Mouse (Mus musculus) CH12.LX (cell line): ENCODE measurements around the gene Napb. TPM values are rescaled to one million over a fixed set of nuclear protein-coding genes. Genes with fewer than 3 reads are reported as not detected.

ENCODE experiments used
- DNase-seq: peaks from one replicate; pipeline ENCODE4 v3.0.0-alpha.2; 2013; ENCODE audit errors: extremely low read depth
- H3K27ac ChIP-seq: 2 replicates; pipeline ENCODE4 v1.5.1; 2012; ENCODE audit warnings: low read depth, mild to moderate bottlenecking, control low read depth, moderate library complexity; ENCODE audit not compliant: insufficient read depth
- H3K27me3 ChIP-seq: replicated peaks from 2 replicates; pipeline ENCODE3; 2012; ENCODE audit warnings: inconsistent platforms
- H3K36me3 ChIP-seq, 2 experiments: replicated peaks in 1 of 2; 2 replicates each; pipeline versions ENCODE3 to v1.6.1; 2012; ENCODE audit warnings: inconsistent platforms in 1 of 2, low read length in 1 of 2, mild to moderate bottlenecking in 1 of 2, mixed read lengths in 1 of 2, moderate library complexity in 1 of 2; ENCODE audit not compliant: control insufficient read depth in 1 of 2, insufficient read depth in 1 of 2
- H3K4me1 ChIP-seq, 2 experiments: 2 replicates each; pipeline ENCODE4 v1.6.1; 2012; ENCODE audit warnings: inconsistent platforms in 1 of 2, moderate library complexity in 1 of 2; ENCODE audit not compliant: insufficient read depth in 2 of 2, control insufficient read depth in 1 of 2
- H3K4me2 ChIP-seq: 2 replicates; pipeline ENCODE4 v1.6.1; 2012; ENCODE audit warnings: low read depth, mild to moderate bottlenecking, control low read depth; ENCODE audit not compliant: poor library complexity, insufficient read depth, severe bottlenecking
- H3K4me3 ChIP-seq, 3 experiments: fragments of 150-350 bp in 1 of 3; sonication (generic) in 1 of 3; replicated peaks in 1 of 3; 2 replicates each; pipeline versions ENCODE3 to v1.5.1; 2011 to 2012; ENCODE audit warnings: low read depth in 2 of 3, low read length in 2 of 3, mild to moderate bottlenecking in 2 of 3, moderate library complexity in 2 of 3, control low read depth in 1 of 3, improper control_type of control experiment in 1 of 3, inconsistent platforms in 1 of 3, mixed read lengths in 1 of 3; ENCODE audit not compliant: poor library complexity in 1 of 3
- H3K79me2 ChIP-seq: replicated peaks from 2 replicates; pipeline ENCODE4 v1.6.1; 2012; ENCODE audit warnings: mild to moderate bottlenecking, moderate library complexity; ENCODE audit not compliant: control insufficient read depth, poor library complexity, insufficient read depth, severe bottlenecking; ENCODE audit errors: extremely low read depth
- H3K9ac ChIP-seq: 2 replicates; pipeline ENCODE4 v1.6.1; 2012; ENCODE audit warnings: low read depth, mild to moderate bottlenecking, control low read depth, moderate library complexity; ENCODE audit not compliant: insufficient read depth
- H3K9me3 ChIP-seq: replicated peaks from 2 replicates; pipeline ENCODE3; 2012; ENCODE audit warnings: low read length, inconsistent platforms, mixed read lengths
- BHLHE40 ChIP-seq: IDR thresholded peaks from 2 replicates; pipeline ENCODE4 v1.6.1; 2011; ENCODE audit warnings: mild to moderate bottlenecking, low read depth, low read length, improper control_type of control experiment
- CHD1 ChIP-seq: IDR thresholded peaks from 2 replicates; pipeline ENCODE4 v1.6.1; 2012; ENCODE audit warnings: low read depth, low read length, improper control_type of control experiment, inconsistent platforms
- CTCF ChIP-seq, 2 experiments: IDR thresholded peaks in 1 of 2; conservative IDR thresholded peaks in 1 of 2; 2 replicates each; pipeline ENCODE4 v1.5.1; 2011 to 2012; ENCODE audit warnings: low read depth in 2 of 2, low read length in 2 of 2, improper control_type of control experiment in 1 of 2, inconsistent platforms in 1 of 2, mild to moderate bottlenecking in 1 of 2, moderate library complexity in 1 of 2
- E2F4 ChIP-seq: IDR thresholded peaks from 2 replicates; pipeline ENCODE4 v1.6.1; 2011; ENCODE audit warnings: low read depth, low read length, improper control_type of control experiment; ENCODE audit not compliant: insufficient replicate concordance
- ELF1 ChIP-seq: IDR thresholded peaks from 2 replicates; pipeline ENCODE4 v1.6.1; 2014; ENCODE audit warnings: low read depth, mild to moderate bottlenecking, inconsistent platforms, low read length, improper control_type of control experiment
- HCFC1 ChIP-seq: IDR thresholded peaks from 2 replicates; pipeline ENCODE4 v1.6.1; 2012; ENCODE audit warnings: low read depth, mild to moderate bottlenecking, inconsistent platforms, low read length, improper control_type of control experiment
- JUND ChIP-seq: conservative IDR thresholded peaks from 2 replicates; pipeline ENCODE4 v1.6.1; 2011; ENCODE audit warnings: low read depth, low read length, improper control_type of control experiment
- KAT2A ChIP-seq: IDR thresholded peaks from 2 replicates; pipeline ENCODE4 v1.6.1; 2012; ENCODE audit warnings: low read length, improper control_type of control experiment, inconsistent platforms; ENCODE audit not compliant: insufficient replicate concordance
- MAFK ChIP-seq: IDR thresholded peaks from 2 replicates; pipeline ENCODE4 v1.6.1; 2011; ENCODE audit warnings: low read length, improper control_type of control experiment; ENCODE audit not compliant: insufficient replicate concordance
- MEF2A ChIP-seq: IDR thresholded peaks from 2 replicates; pipeline ENCODE4 v1.6.1; 2014; ENCODE audit warnings: low read depth, mild to moderate bottlenecking, inconsistent platforms, low read length, improper control_type of control experiment, borderline replicate concordance
- NELFE ChIP-seq: IDR thresholded peaks from 2 replicates; pipeline ENCODE4 v1.6.1; 2011; ENCODE audit warnings: low read depth, low read length, improper control_type of control experiment
- NRF1 ChIP-seq: IDR thresholded peaks from 2 replicates; pipeline ENCODE4 v1.6.1; 2014; ENCODE audit warnings: low read depth, mild to moderate bottlenecking, inconsistent platforms, low read length, improper control_type of control experiment, moderate library complexity
- RAD21 ChIP-seq: IDR thresholded peaks from 2 replicates; pipeline ENCODE4 v1.6.1; 2011; ENCODE audit warnings: low read depth, mild to moderate bottlenecking, low read length, improper control_type of control experiment, moderate library complexity
- RCOR1 ChIP-seq: conservative IDR thresholded peaks from 2 replicates; pipeline ENCODE4 v1.6.1; 2012; ENCODE audit warnings: low read depth, mild to moderate bottlenecking, inconsistent platforms, low read length, improper control_type of control experiment
- SMC3 ChIP-seq: IDR thresholded peaks from 2 replicates; pipeline ENCODE4 v1.6.1; 2011; ENCODE audit warnings: low read depth, low read length, improper control_type of control experiment
- TBP ChIP-seq: conservative IDR thresholded peaks from 2 replicates; pipeline ENCODE4 v1.6.1; 2011; ENCODE audit warnings: low read depth, low read length, improper control_type of control experiment
- ZC3H11A ChIP-seq: IDR thresholded peaks from 2 replicates; pipeline ENCODE4 v1.6.1; 2012; ENCODE audit warnings: low read depth, mild to moderate bottlenecking, inconsistent platforms, low read length, improper control_type of control experiment
- ZMIZ1 ChIP-seq: IDR thresholded peaks from 2 replicates; pipeline ENCODE4 v1.6.1; 2012; ENCODE audit warnings: low read depth, mild to moderate bottlenecking, inconsistent platforms, low read length, improper control_type of control experiment
- dilution Hi-C: fragments of 300-500 bp; cut with MboI; formaldehyde crosslinking; loops from 2 replicates; pipeline ENCODE4 v1.14.3; 2020; ENCODE audit warnings: low sequenced_read_pairs; ENCODE audit not compliant: extremely low pct_unique_long_range_greater_than_20kb, extremely low pct_ligation_motif_present
- in situ Hi-C: fragments of 300-500 bp; cut with MboI; formaldehyde crosslinking; loops from 3 replicates; pipeline ENCODE4 v1.14.3; 2019; ENCODE audit warnings: low sequenced_read_pairs, low pct_ligation_motif_present, low pct_unique_long_range_greater_than_20kb, mixed read lengths
- polyA plus RNA-seq: library from polyadenylated mRNA; unstranded; fragments of >175 nt; gene quantifications from 2 replicates; pipeline ENCODE4 v1.2.1, GENCODE M21; 2012; ENCODE audit warnings: low read depth; ENCODE audit not compliant: insufficient read length
- total RNA-seq, 2 experiments: library from RNA; depleted of rRNA; stranded (reverse); fragments of 300-350 nt in 1 of 2; fragments of >200 nt in 1 of 2; gene quantifications; 2 replicates each; pipeline ENCODE4 v1.2.3; 2012 to 2014

Napb gene
- total and polyA plus RNA-seq, 3 experiments = 0.98 to 2.6 (median 1.6) TPM

- dilution Hi-C loops (no loop called here), in situ Hi-C loops (loop anchor here (25.0 kb wide), 1 partner anchor 268 kb away; the partner anchor contains the start of gene Sstr4)
- H3K79me2 ChIP-seq = no peaks in the 10 kb centered on the region
- H3K36me3 ChIP-seq = no peaks in the 10 kb centered on the region
- no peaks in the 10 kb centered on the region for H3K9me3 ChIP-seq
- H3K9ac ChIP-seq = no peak overlapping the region
- TF ChIP-seq SMC3 (peak; percentile 87), MAFK (peak; percentile 99), JUND (0 out of 2 replicates have a peak, but pooled peaks have one; percentile 17), ZC3H11A (peak; percentile 30; the same call in 1 of the 2 replicates), NRF1 (no peak), CTCF (conservative IDR thresholded peaks at IDR 0.05 in 1 of 2, IDR thresholded peaks at IDR 0.05 in 1 of 2; ENCODE audit: low read depth in 2 of 2, low read length in 2 of 2) (peak in 1 of 2 experiments; percentile 90; a peak in 3 of 4 replicates), NELFE (no peak), RAD21 (peak; percentile 91)
- H3K4me1 ChIP-seq = peaks cover 0 to 6% of the 10 kb centered on the region in 2 experiments; a peak in 2 of 4 replicates
- H3K4me3 ChIP-seq = no peak overlapping the region
- H3K27me3 ChIP-seq = no peaks in the 10 kb centered on the region
- no peak overlapping the region for H3K27ac ChIP-seq
- H3K4me2 ChIP-seq = no peak overlapping the region
- DNase-seq = peak; percentile 63
Measured at GRCm38 (mm10) chr2:148654961-148655360, 77.3 kb downstream of the Napb start.

GRCm38 (mm10) chr2:148650587-148651357, 81.5 kb downstream of the Napb start:
- H3K4me2 ChIP-seq = no peak overlapping the region
- no peak for TF ChIP-seq ELF1
- no peak for TF ChIP-seq JUND
- TF ChIP-seq ZMIZ1 = no peak
- no peak for TF ChIP-seq KAT2A
- no peak for TF ChIP-seq RAD21
- TF ChIP-seq CHD1 = no peak
- no peak for TF ChIP-seq E2F4
- no peak for TF ChIP-seq TBP
- TF ChIP-seq RCOR1 = no peak
- TF ChIP-seq BHLHE40 = no peak
- TF ChIP-seq HCFC1 = no peak
- TF ChIP-seq MEF2A = no peak
- H3K9me3 ChIP-seq = no peaks in the 10 kb centered on the region
- no peaks in the 10 kb centered on the region for H3K36me3 ChIP-seq
- in situ Hi-C loops = loop anchor here (25.0 kb wide), 1 partner anchor 263 kb away; the partner anchor contains the start of gene Sstr4
- no peaks in the 10 kb centered on the region for H3K27me3 ChIP-seq
- dilution Hi-C loops = no loop called here
- no peak for DNase-seq
- no peaks in the 10 kb centered on the region for H3K79me2 ChIP-seq
- H3K4me1 ChIP-seq = no peaks in the 10 kb centered on the region
- no peak overlapping the region for H3K9ac ChIP-seq
- no peak overlapping the region for H3K4me3 ChIP-seq
- no peak overlapping the region for H3K27ac ChIP-seq
